Mouse (Mus musculus) limb, embryonic 14.5 days (tissue): ENCODE data around the gene Slc2a5. TPM values are rescaled to one million over a fixed set of nuclear protein-coding genes. Genes with fewer than 3 reads are reported as not detected.

Experiments
- ATAC-seq: fragments of 200-750 bp; cut with Nextera tagmentation; 2 replicates; pipeline ENCODE4 v1.8.0; 2017; ENCODE audit warnings: low read depth, moderate number of reproducible peaks, moderate TSS enrichment; ENCODE audit not compliant: low FRiP score
- DNase-seq: peaks from one replicate; pipeline ENCODE4 v3.0.0-alpha.2; 2015; ENCODE audit warnings: low spot score
- H3K27ac ChIP-seq: fragments of 300-500 bp; sonication (generic); replicated peaks from 2 replicates; pipeline ENCODE4 v1.5.1; 2014; ENCODE audit warnings: low read depth, mild to moderate bottlenecking, low read length, moderate library complexity, mixed read lengths
- H3K27me3 ChIP-seq: fragments of 300-500 bp; sonication (generic); 2 replicates; pipeline ENCODE4 v1.6.1; 2014; ENCODE audit warnings: low read length, mixed read lengths; ENCODE audit not compliant: control insufficient read depth, insufficient read depth
- H3K36me3 ChIP-seq: fragments of 300-500 bp; sonication (generic); 2 replicates; pipeline ENCODE4 v1.6.1; 2014; ENCODE audit warnings: mild to moderate bottlenecking, low read length, moderate library complexity, mixed read lengths; ENCODE audit not compliant: control insufficient read depth, insufficient read depth
- H3K4me1 ChIP-seq: fragments of 300-500 bp; sonication (generic); 2 replicates; pipeline ENCODE4 v1.6.1; 2014; ENCODE audit warnings: antibody characterized with exemption, low read length, mixed read lengths; ENCODE audit not compliant: control insufficient read depth, insufficient read depth
- H3K4me2 ChIP-seq: fragments of 300-500 bp; sonication (generic); replicated peaks from 2 replicates; pipeline ENCODE4 v1.6.1; 2014; ENCODE audit warnings: low read depth, mild to moderate bottlenecking, low read length, moderate library complexity; ENCODE audit not compliant: severe bottlenecking
- H3K4me3 ChIP-seq: fragments of 300-500 bp; sonication (generic); replicated peaks from 2 replicates; pipeline ENCODE4 v1.5.1; 2014; ENCODE audit warnings: low read length
- H3K9ac ChIP-seq: fragments of 300-500 bp; sonication (generic); 2 replicates; pipeline ENCODE4 v1.6.1; 2014; ENCODE audit warnings: mild to moderate bottlenecking, low read depth, low read length, moderate library complexity; ENCODE audit not compliant: severe bottlenecking
- H3K9me3 ChIP-seq: fragments of 300-500 bp; sonication (generic); 2 replicates; pipeline ENCODE4 v1.6.1; 2016; ENCODE audit warnings: low read length; ENCODE audit not compliant: control insufficient read depth
- POLR2A ChIP-seq: fragments of 200-500 bp; IDR thresholded peaks from 2 replicates; pipeline ENCODE4 v1.8.0; 2012; ENCODE audit warnings: inconsistent platforms, mild to moderate bottlenecking, moderate library complexity, borderline replicate concordance; ENCODE audit not compliant: insufficient read depth, insufficient read length; ENCODE audit errors: extremely low read depth
- WGBS: fragments of 180-500 bp; shearing (Covaris S2); extraction: QIAGEN DNeasy Blood & Tissue Kit; methylation state at CpG from one replicate; pipeline ENCODE4 v1.1.7; 2014; 5-methylcytosine and 5-hydroxymethylcytosine counted together
- polyA plus RNA-seq, 2 experiments: library from polyadenylated mRNA; depleted of rRNA in 1 of 2; stranded (reverse) in 1 of 2; unstranded in 1 of 2; fragments of >200 nt; fragmentation: Nextera tagmentation in 1 of 2; extraction: Ambion mirVana in 1 of 2; gene quantifications; 2 replicates each; pipeline versions ENCODE4 v1.2.1 to v1.2.3; 2012 to 2014

Slc2a5 gene
- polyA plus RNA-seq, 2 experiments, result 2.2 to 2.6 TPM

DNA sequence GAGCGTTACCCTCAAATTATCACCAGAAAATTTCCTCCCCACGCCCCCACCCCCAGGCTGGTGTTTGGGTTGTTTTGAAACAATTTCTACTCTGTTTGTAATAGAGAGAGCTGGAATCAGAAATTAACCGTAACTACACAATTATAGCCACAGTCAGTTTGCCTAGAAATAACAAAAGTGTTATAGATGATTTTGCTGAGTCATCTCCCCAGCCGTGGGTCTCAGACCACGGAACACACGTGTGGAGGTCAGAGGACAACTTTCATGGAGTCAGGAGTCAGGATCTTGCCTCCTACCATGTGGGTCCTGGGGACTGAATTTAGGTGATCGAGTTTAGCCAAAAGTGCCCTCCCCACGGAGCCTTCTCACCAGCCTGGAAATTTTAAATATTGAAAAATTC, 58.0 kb downstream of the Slc2a5 start:
- DNase-seq (no peak), ATAC-seq (no peak)
- H3K27me3 ChIP-seq, result no peaks in the 10 kb centered on the region
- no peak overlapping the region for H3K9ac ChIP-seq
- no peaks in the 10 kb centered on the region for H3K36me3 ChIP-seq
- no peaks in the 10 kb centered on the region; the same call in 1 of the 2 replicates for H3K4me1 ChIP-seq
- H3K27ac ChIP-seq, result no peak overlapping the region
- no peak for TF ChIP-seq POLR2A
- H3K9me3 ChIP-seq, result no peaks in the 10 kb centered on the region
- H3K4me3 ChIP-seq, result no peak overlapping the region
- no peak overlapping the region for H3K4me2 ChIP-seq
- WGBS, result 76% methylated on average over 8 of the region's 8 CpGs

DNA sequence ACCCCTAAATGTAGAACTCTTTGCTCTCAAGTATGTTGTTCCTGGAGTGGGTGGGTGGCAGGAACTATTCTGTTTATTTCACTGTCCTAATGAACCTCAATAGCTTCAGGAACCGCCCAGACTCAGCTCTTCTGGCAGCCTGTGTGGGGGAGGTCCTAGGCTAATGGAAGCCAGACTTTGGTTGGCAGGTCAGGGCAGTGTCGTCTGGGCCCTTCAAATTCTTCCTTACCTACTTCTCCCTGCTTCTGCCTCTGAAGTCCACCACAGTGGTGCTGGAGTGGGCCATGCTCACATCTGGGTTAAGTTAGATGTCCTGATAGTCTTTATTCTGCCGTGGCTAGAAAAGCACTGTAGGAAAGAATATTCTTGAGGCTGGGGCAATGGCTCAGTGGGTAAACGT, 59.0 kb downstream of the Slc2a5 start:
- Histone ChIP-seq H3K4me3 (no peak overlapping the region), H3K27me3 (no peaks in the 10 kb centered on the region), H3K9ac (no peak overlapping the region), H3K4me2 (no peak overlapping the region), H3K27ac (no peak overlapping the region), H3K4me1 (no peaks in the 10 kb centered on the region; the same call in 1 of the 2 replicates), H3K36me3 (no peaks in the 10 kb centered on the region), H3K9me3 (no peaks in the 10 kb centered on the region)
- 0 out of 2 replicates have a peak, but pooled peaks have one; percentile 37 for ATAC-seq
- TF ChIP-seq POLR2A, result no peak
- WGBS, result 15% methylated on average over 4 of the region's 4 CpGs
- no peak for DNase-seq

DNA sequence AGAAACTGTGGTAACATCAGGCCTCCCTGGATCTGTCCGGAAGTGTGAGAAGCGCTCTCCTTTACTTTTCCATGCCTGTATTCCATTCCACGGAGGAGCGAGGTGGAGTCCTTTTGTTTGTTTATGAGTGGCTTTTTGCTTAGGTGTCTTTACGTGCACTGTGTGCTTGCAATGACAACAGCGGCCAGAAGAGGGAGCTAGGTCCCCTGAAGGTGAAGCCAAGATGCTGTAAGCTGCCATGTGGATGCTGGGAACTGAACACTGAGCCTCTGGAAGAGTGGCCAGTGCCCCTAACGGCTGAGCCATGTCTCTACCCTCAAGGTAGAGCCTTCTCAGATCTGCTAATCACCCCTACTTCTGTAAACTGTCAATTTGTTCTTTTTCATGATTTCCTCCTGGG, 62.2 kb downstream of the Slc2a5 start:
- no peak overlapping the region for H3K27ac ChIP-seq
- no peak for DNase-seq

DNA sequence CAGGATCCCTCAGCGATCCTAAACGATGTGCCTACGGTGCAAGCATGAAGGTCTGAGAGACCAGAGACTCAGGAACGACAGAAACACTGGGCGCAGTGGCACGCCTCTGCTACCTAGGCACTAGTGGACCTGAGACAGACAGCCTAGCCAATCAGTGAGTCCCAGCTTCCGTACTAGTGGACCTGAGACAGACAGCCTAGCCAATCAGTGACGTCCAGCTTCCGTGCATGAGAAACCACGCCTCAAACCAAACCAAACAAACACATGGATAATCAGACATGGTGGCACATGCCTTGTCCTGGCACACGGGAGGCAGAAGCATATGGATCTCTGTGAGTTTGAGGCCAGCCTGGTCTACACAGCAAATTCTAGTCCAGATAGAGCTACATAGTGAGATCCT, 69.2 kb downstream of the Slc2a5 start:
- Histone ChIP-seq H3K4me1 (no peaks in the 10 kb centered on the region), H3K9ac (no peak overlapping the region), H3K4me2 (no peak overlapping the region), H3K36me3 (no peaks in the 10 kb centered on the region), H3K4me3 (no peak overlapping the region), H3K9me3 (no peaks in the 10 kb centered on the region), H3K27ac (no peak overlapping the region), H3K27me3 (no peaks in the 10 kb centered on the region)
- DNase-seq, result no peak
- 44% methylated on average over 11 of the region's 11 CpGs for WGBS
- ATAC-seq, result no peak
- TF ChIP-seq POLR2A, result no peak

More for the DNA sequence above, 62.2 kb downstream of the Slc2a5 start:
- ATAC-seq, result no peak
- WGBS, result 89% methylated on average over 7 of the region's 7 CpGs
- H3K36me3 ChIP-seq, result no peaks in the 10 kb centered on the region
- H3K4me3 ChIP-seq, result no peak overlapping the region
- no peak overlapping the region for H3K4me2 ChIP-seq
- H3K27me3 ChIP-seq, result no peaks in the 10 kb centered on the region
- TF ChIP-seq POLR2A, result no peak
- H3K9ac ChIP-seq, result no peak overlapping the region
- no peaks in the 10 kb centered on the region for H3K9me3 ChIP-seq
- H3K4me1 ChIP-seq, result no peaks in the 10 kb centered on the region; the same call in 1 of the 2 replicates

DNA sequence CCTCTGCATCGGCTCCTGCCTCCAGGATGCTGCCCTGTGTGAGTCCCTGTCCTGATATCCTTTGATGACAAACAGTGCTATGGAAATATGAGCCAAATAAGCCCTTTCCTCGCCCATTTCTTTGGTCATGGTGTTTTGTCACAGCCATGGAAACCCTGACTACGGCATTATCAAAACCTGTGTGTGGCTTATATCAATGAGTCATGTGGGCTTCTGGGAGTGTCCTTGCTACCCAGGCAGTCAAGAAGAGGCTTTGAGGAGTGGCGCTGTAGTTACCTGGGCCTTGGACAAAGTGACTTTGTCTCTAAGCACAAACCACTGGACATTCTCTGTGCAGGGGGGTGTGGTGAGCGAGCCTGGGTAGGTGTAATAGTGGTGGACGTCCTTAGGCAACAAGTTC, 73.1 kb downstream of the Slc2a5 start:
- no peak overlapping the region for H3K9ac ChIP-seq
- H3K9me3 ChIP-seq, result no peaks in the 10 kb centered on the region
- DNase-seq, result no peak
- WGBS, result 74% methylated on average over 6 of the region's 6 CpGs
- no peak overlapping the region for H3K4me2 ChIP-seq
- no peak overlapping the region for H3K4me3 ChIP-seq
- H3K27ac ChIP-seq, result no peak overlapping the region
- H3K4me1 ChIP-seq, result no peaks in the 10 kb centered on the region
- no peaks in the 10 kb centered on the region for H3K27me3 ChIP-seq
- no peak for TF ChIP-seq POLR2A
- no peaks in the 10 kb centered on the region for H3K36me3 ChIP-seq
- ATAC-seq, result no peak

Other genes with a start within 250 kb of the Slc2a5 start
- gene Spsb1, start 164.2 kb upstream of the Slc2a5 start, polyA plus RNA-seq (2012; rRNA removed), result 19.4 and 21.9 TPM in 2 replicates
- 18.0 and 18.8 TPM in 2 replicates for gene Spsb1, start 164.2 kb upstream of the Slc2a5 start, polyA plus RNA-seq (2014; fragmentation: Nextera tagmentation; extraction: Ambion mirVana)
- 22.6 and 30.1 TPM in 2 replicates for gene H6pd, start 110.3 kb upstream of the Slc2a5 start, polyA plus RNA-seq (2012; rRNA removed)
- gene H6pd, start 110.3 kb upstream of the Slc2a5 start, polyA plus RNA-seq (2014; fragmentation: Nextera tagmentation; extraction: Ambion mirVana), result 13.3 and 15.7 TPM in 2 replicates
- gene Gpr157, start 31.9 kb upstream of the Slc2a5 start, polyA plus RNA-seq (2012; rRNA removed), result 3.8 and 4.5 TPM in 2 replicates
- 0.48 and 0.52 TPM in 2 replicates for gene Gpr157, start 31.9 kb upstream of the Slc2a5 start, polyA plus RNA-seq (2014; fragmentation: Nextera tagmentation; extraction: Ambion mirVana)
- not detected in 2 replicates for gene Slc2a7, start 29.7 kb downstream of the Slc2a5 start, polyA plus RNA-seq (2012; rRNA removed)
- gene Slc2a7, start 29.7 kb downstream of the Slc2a5 start, polyA plus RNA-seq (2014; fragmentation: Nextera tagmentation; extraction: Ambion mirVana), result not detected in 2 replicates
- gene Car6, start 82.0 kb downstream of the Slc2a5 start, polyA plus RNA-seq (2012; rRNA removed), result 0.14 and 0.26 TPM in 2 replicates
- 0.14 TPM in 1 of 2 replicates, not detected in the other for gene Car6, start 82.0 kb downstream of the Slc2a5 start, polyA plus RNA-seq (2014; fragmentation: Nextera tagmentation; extraction: Ambion mirVana)
- gene Eno1, start 117.4 kb downstream of the Slc2a5 start, polyA plus RNA-seq (2012; rRNA removed), result 675 and 907 TPM in 2 replicates
- gene Eno1, start 117.4 kb downstream of the Slc2a5 start, polyA plus RNA-seq (2014; fragmentation: Nextera tagmentation; extraction: Ambion mirVana), result 1,291 and 1,302 TPM in 2 replicates
- 43.3 and 51.3 TPM in 2 replicates for gene Rere, start 162.4 kb downstream of the Slc2a5 start, polyA plus RNA-seq (2012; rRNA removed)
- gene Rere, start 162.4 kb downstream of the Slc2a5 start, polyA plus RNA-seq (2014; fragmentation: Nextera tagmentation; extraction: Ambion mirVana), result 28.5 and 32.3 TPM in 2 replicates